Mouse (Mus musculus): Measurements from ENCODE around the gene Nab2.

DNA sequence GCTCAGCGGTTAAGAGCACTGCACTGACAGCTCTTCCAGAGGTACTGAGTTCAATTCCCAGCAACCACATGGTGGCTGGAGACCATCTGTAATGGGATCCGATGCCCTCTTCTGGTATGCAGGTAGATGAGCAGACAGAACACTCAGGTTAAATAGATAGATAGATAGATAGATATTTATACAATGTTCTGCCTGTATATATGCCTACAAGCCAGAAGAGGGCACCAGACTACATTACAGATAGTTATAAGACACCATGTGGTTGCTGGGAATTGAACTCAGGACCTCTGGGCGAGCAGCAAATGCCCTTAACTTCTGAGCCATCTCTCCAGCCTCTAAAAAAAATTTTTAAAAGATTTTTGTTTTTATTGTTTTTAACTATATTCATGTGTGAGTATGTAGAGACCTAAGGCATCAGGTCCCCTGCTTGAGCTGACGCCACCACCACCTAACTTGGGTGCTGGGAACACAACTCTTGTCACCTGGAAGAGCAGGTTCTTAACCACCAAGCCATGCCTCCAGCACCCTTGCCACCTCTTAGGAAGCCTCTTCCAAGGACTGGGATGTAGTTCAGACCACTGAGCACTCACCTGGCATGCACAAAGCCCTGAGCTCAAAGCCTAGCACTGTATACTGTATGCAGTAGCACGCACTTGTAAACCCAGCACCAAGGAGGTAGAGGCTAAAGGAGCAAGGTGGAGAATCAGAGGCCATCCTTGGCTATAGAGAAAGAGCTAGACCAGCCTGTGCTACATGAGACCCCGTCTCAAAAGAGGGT lies 44.7 kb downstream of the Nab2 start:
- no peak for TF ChIP-seq CTCF (IDR thresholded peaks at IDR 0.05; ENCODE audit: extremely low read depth, insufficient read depth, low read length)
- no peak for TF ChIP-seq POLR2A (IDR thresholded peaks at IDR 0.05; ENCODE audit: extremely low read depth, insufficient read depth, low read length)

Data from cortical plate, adult 2 months (tissue).